Mouse (Mus musculus) c-Kit-positive CD71-positive TER-119-positive erythroid progenitor cells, embryonic 14.5 days (primary cell): ENCODE results near the gene Zmym4.

Experiments
- DNase-seq: peaks from one replicate; pipeline ENCODE4 v3.0.0-alpha.2; 2013; ENCODE audit warnings: low spot score

Gene Zmym4

DNA sequence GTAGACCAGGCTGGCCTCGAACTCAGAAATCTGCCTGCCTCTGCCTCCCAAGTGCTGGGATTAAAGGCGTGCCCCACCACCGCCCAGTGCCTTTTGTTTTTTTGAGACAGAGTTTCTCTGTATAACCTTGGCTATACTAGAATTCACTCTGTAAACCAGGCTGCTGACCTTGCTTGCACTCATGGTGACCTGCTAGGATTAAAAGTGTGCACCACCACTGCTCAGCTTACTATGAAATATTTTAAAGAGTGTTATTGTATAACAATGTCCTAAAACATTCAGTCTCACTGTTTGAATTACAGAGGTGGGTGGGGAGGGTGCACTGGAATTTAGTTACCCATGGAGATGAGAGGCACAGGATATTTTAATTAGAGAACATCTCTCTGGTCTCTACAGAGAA, 25.1 kb downstream of the Zmym4 start:
- no peak for DNase-seq

DNA sequence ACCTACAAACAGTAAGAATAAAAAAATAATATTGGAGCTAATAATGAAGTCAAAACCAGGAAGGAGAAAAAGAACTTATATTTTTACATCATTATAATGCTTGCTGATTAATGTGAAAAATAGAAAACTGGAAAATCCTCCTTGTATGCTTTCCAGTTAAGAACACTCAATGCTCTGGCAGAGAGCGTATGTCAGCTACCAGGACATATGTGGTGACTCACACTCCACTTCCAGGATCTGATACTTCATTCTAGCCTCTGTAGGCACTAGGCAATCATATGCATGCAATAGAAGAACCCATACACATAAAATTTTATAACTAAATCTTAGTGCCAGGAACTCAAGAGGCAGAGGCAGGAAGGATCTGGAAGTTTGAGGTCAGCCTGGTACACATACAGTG, 40.2 kb downstream of the Zmym4 start:
- DNase-seq = no peak

DNA sequence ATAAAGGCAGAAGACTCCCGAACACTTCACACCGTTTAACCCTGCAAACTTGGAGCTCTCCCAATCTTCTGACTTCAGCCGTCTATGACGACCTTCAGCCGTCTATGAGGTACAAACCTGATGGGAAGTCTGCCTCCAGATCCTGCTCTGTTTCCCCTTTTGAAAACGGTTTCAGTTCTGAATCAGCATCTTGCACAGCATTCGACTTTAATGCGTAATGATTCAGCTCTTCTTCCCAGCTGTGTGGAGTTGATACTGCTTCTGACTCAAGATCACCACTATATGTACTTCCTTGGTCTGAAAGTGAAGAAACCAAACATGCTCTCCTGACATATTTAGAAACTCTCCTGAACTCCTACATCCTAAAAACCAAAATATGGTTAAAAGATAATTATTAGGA, 78.1 kb downstream of the Zmym4 start:
- DNase-seq = no peak

DNA sequence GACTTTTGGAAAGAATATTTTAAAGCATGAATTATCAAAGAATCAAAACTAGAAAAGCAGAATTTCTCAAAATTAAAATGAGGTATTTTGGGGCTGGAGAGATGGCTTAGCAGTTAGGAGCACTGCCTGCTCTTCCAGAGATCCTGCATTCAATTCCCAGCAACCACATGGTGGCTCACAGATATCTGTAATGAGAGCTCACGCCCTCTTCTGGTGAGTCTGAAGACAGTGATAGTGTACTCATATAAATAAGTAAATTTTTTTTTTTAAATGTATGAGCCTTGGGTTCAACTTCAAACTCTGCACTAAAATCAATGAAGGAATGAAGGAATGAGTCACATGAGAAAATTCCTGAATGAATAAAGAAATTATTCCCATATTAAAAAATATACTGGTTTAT, 82.0 kb downstream of the Zmym4 start:
- no peak for DNase-seq

DNA sequence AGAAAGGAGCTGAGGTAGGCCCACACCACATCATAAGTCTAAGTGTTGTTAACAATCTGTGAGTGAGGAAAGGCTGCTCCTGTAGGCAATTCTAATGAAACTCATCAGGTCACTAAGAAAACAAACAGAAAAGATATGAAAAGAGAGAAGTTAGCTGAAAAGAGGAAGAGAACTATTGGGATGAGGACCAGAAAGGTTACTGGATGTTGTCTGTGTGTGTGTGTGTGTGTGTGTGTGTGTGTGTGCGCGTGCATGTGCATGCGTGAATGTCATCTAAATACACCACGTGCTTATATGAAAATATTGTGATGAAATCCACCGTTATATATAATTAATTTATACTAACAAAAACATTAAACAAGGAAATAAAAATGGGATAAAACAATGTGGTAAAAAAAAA, 84.3 kb downstream of the Zmym4 start:
- DNase-seq = no peak

DNA sequence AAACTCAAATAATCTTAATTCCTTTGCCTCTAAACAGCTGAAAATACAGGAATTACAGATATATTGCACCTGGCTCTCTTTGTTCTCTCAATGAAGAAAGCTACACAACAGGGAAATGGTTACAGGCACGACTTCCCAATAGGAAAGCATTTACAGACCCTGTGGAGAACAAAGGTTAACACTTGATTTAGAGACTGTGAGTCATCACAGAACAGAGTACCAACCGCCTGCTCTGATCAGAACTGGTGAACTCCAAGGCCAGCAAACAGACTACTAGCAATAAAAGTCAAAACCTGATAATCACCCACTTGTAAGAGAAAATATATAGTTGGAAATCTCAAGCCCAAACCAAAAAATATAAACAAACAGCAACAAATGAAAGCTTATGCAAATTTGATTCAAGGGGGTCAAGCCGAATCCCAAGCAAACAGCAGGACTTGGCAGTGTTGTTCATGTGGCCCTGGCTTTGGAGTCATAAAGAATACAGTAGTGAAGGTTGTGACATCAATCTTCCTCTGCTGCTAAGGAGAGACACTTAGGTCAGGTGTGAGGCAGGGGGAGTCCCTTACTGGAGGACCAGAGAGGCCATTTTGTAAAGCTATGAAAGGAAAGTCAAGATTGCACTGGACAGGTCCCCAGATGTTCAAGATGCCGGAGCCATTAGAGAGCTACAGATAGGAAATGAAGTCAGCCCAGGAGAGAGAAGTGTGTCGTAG, 88.2 kb downstream of the Zmym4 start:
- no peak for DNase-seq

DNA sequence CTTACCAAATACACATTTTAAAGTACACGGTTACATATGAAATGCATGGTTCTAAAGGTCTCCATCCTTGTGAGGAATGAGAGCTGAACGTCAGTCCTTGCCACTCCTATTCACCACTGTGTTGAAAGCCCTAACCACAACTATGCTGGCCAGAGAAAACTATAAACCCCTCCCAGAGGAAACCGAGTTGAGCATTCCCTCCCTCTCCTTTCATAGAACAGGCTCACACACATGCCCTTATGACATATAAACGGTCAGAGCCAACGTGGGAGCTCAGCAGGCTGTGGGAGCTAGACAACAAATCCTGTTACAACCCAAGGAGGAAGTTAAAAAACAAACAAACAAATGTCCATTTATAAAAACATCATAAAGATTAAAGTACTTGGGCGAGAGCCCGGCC, 95.2 kb downstream of the Zmym4 start:
- no peak for DNase-seq

DNA sequence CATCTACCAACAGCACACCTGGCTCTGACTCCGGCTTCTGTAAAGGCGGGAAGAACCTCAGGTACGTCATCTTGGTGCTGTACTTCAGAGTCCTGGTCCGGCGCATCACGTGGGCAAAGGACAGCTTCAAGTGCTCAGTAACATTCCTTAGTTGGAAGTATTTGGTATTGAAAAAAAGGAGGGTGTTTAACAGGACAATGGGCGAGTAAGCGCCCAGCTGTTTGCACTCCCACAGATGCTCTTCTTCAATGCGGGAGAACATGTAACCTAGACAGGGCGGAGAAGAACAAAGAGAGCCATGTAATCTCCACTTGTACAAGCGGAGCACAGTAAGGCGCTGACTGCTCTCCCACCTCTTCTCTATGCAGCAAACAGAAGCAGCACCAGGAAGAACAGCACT, 99.2 kb downstream of the Zmym4 start:
- DNase-seq = no peak

DNA sequence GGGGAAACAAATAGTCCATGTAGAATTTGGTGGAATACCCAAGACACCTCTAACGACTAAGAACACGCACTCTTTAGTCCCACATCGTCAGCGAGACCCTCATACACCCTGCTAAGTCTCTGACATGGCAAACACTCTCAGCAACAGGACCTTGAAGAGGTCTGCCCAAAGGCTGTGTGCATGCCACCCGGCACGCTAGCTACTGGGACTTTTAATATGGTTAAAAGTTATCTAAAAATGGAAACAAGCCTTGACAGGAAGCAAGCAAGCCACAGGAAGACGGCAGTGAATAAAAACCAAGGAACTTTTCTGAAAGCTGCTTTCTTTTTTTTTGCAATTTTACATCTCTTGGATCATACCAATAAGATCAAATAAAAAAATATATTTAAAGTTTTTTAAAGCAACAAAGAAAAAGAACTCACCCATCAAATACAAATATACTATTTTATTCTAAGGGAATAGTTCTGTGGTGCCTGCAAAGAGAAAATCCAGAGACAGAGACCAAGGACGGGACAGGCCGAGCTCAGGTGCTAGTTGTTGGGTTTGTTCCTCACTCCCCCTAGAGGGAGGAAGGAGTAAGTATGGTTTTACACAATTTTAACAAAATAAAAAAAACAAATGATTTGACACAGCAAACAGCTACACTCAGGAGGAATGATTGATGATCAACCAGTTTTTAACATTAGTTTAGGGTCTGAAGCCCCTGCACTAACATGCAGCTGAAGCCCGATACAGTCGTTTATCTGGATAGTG, 106.2 kb downstream of the Zmym4 start:
- DNase-seq = no peak

DNA sequence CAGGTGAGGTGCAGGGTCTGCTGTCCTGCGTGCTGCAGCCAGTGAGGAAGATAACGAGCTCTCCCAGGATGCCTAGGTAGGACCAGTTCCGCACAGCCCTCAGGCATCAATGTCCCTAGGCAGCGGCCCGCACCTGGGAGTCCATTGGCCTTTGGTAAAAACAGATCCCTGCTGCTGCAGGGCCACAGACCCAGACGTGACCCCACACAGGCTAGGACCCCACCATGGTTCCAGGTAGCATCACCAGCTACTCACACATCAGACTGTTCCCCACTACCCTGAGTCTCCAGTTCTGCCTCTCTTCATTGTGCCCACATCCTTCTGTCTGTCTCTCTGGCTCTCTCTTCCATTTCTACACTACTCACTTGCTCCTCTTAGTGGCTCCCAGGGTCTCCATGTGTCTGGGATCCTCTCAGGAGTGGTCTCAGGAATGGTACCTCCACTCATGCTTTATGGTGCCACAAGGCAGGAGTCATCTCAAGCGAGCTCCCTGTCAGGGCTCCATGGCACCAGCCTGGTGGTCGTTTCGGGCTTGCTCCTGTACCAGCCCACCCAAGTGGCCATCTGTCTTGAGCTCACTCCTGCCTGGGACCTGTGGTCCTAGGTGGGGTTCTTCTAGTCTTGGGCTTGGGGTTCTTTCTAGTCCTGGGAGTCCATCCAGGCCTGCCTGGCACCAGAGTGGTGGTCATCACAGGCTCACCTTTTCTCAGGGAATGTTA, 107.5 kb downstream of the Zmym4 start:
- DNase-seq = no peak

DNA sequence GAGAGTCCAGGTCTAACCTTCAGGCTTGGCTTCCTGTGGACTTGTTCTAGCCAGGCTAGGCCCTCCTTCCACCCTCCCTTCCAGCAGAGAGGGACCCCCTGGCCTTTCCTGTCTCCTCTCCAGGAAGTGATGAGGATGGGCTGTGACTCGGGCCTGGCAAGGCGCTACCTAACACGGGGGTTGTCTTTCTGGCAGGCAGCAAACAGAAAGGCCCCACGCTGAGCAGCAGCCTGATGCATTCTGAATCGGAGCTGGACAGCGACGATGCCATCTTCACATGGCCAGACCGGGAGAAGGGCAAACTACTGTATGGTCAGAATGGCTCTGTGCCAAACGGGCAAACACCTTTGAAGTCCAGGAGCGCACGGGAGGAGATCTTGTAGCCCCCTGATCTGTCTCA, 115.0 kb downstream of the Zmym4 start:
- no peak for DNase-seq

DNA sequence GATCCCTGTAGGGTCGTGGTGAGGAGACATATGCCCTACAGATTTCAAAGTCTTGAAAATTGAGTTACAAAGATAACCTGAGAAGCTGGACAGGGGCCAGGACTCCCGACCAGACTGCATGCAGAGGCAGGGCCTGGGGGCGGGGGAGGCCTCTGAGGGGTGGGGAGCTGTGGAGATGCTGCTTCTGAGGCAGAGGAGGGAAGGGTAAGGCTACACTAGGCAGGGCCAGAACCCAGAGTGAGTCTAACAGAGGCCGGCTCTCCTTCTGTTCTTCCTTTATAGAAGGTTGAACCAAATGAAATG, 117.2 kb downstream of the Zmym4 start:
- DNase-seq = no peak

DNA sequence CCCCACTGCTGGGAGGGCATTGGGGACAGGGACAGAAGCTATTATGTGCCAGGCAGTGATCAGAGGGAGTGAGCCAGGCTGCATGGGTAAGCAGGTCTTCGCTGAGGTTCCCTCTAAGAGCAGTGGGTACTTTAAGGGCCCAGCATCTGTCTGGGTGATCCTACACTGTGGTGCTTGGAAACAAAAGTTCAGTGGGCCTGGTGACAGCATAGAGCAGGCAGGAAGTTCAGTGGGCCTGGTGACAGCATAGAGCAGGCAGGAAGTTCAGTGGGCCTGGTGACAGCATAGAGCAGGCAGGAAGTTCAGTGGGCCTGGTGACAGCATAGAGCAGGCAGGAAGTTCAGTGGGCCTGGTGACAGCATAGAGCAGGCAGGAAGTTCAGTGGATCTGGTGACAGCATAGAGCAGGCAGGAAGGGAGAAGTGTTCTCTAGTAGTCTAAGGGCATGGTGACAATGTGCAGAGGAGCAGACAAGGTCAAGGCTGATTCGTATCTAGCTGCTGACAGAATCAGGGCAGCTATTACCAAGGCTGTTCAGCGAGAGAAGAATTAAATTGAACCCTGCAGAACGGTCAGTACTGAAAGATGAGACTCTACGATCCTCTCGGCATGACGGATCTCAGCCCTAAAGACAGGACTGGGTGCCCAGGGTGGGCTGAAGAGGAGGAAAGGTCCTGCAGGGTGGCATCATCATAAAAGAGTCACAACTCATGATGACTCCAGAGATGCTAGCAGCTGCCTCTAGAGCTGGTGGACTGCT, 117.7 kb downstream of the Zmym4 start:
- DNase-seq = no peak

DNA sequence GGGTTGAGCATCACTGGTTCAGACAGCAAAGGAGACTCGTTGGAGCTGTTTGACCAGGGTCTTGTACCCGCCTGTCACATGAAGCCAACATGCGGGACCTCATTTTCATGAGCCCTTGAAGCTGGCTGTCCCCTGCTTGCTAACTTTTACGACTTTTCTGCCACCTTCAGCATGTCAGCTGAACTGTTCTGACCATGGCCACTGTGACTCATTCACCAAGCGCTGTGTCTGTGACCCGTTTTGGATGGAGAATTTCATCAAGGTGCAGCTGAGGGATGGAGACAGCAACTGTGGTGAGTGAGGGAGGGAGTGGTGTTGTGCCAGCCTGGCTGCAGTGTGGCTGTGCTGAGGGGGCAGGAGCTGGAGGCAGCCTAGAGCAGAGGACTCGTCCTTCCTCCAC, 121.0 kb downstream of the Zmym4 start:
- DNase-seq = no peak

DNA sequence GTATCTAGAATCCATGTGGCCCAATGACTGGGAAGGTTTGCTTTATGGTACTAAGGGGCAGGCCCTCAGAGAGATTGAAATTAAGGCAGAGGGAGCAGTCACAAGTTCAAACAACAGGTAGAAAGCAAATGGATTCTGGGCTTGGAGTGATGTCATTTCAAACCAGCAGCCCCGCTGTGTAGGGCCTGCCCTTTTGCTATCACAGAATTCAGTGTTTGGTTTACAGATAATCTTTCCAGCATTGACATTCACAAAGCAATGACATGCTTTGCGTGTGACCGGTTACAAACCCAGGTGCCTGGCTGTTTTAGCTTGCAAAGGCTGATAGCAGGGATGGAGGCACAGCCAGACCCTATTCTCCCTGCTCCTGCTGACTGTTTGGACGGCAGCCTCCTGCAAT, 122.3 kb downstream of the Zmym4 start:
- no peak for DNase-seq

DNA sequence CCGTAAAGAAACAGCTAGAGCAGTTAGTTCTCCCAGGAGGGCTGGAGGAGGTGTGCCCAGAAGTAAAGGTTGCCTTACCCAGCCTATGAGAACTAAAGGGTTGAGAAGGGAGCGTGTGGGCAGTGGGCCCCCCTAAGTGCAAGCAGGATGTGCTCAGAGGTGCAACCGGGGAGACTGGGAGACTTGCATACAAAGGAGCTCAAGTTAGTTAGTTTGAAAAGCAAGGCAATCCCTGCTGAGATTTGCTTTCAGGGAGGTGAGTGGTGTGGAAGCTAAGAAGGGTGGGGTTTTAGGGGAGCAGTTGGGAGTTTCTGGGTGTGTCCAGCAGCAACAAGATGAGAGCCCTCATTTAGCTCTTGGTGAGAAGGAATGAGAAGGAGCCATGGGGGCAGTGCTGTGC, 125.0 kb downstream of the Zmym4 start:
- no peak for DNase-seq

DNA sequence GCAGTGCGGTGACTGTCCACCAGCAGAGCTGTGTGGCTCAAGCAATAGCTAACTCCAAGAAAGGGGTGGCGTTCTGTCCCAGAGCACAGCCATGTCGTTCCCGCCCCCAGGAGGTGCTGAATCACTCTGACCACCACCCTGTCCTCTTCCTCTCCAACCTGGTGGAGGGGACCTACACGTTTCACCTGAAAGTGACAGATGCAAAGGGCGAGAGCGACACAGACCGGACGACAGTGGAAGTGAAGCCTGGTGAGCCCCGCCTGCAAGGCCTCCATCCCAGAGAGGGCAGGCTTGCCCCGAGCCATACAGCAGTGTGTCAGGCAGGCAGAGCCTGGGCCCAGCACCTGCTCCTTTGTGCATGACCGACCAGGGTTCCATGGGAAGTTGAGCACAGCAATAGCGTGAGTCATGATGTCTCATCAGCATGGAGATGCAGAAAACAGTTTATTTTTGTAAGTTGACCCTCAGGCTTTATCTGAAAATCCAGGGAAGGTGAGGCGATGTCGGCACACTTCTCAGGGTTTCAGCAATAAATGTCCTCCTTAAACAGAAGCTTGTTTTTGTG, 126.9 kb downstream of the Zmym4 start:
- no peak for DNase-seq

DNA sequence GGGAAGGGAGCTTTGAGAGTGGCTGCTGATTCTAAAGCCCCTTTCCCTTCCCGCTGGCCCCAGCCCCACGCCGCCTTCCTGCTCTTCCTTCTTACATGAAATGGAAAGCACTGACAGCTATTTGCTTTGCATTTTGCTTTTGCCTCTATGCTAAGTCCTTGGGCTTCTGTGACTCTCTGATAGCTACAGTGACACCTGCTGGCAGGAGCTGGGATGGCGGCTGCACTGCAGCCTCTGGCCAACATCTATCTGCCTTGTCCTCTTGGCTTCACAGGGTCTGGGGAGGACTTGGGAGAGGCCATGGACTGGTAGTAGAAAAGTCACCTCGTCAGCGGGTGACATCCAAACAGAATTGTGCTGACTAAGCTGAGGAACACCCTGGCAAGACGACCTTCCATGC, 128.1 kb downstream of the Zmym4 start:
- peak; percentile 63 for DNase-seq

DNA sequence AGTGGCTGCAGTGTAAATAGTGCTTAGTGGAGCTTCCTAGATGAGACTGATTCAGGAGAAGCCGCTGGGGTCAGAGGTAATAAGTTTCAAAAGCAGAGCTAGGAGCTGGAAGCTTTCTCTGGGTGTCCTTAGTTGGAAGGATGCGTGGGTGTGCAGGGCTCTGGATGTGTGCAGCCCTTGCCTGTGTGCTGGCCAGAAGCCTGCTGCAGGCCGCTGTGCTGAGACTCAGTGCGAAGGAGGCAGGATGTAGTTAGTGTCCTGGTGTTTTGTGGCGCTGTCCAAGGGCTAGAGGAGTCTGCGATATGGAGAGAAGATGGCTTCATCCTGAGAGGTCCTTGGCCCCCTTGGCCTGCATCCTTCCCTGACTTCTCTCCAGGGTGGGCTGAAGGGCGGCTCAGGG, 129.1 kb downstream of the Zmym4 start:
- no peak for DNase-seq

DNA sequence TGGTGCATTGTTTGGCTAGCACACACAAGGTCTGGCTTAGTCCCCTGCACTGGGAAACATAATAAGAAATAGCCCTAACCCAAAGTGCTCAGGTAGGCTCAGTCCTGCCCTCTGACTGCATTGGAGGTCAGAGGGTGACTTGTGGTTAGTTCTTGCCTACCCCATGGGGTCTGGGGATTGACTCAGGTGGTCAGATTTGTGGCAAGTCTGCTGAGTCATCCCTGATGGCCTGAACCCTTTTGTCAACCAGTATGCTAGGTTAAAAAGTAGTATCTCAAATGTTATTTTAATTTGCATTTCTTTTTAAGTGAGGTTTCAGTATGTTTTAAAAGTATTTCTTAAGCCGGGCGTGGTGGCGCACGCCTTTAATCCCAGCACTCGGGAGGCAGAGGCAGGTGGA, 136.8 kb downstream of the Zmym4 start:
- DNase-seq = no peak

DNA sequence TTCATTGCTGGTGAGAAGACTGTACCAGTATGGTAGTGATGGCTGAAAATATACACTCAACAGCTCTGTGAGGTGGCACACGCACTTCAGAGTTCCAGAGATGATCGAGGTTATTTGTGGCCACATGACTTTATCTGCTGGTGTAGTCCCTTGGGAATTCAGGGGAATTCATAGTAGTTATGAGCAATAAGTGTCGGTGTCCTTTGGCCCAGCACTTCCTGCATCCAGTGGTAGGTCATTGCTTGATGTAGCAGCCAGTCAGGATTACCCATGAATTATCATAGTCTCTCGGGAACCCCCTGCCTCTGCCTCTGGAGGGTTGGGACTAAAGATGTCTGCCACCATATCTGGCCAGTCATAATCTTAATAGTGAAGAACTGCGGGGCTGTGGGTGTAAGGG, 144.0 kb downstream of the Zmym4 start:
- DNase-seq = no peak
